Comparison of ENCODE assay signal across 13 mouse cellular contexts in genomic region chr1:21040610-21041326, GRCm38 (mm10). TPM values are rescaled to one million over a fixed set of nuclear protein-coding genes. Genes with fewer than 3 reads are reported as not detected.
DNase-seq lines count a peak whose midpoint lies in the region; ATAC-seq and TF ChIP-seq lines count a peak whose summit lies in the region.
"Had no signal": no experiment of that assay in that cellular context is flagged by ENCODE, and none has a peak within 500 bp of the region (broad histone marks: within the 10 kb centered on the region; RNA-seq: fewer than 3 reads in every experiment).

No protein-coding gene starts in this region.

- DNase-seq in embryonic facial prominence, embryonic 10.5 days (ENCODE audit: low spot score) = no peak
- DNase-seq in kidney, postnatal 14 days = no peak
- DNase-seq in embryonic facial prominence, embryonic 14.5 days (ENCODE audit: low spot score) = peak; percentile 79
- no peak for DNase-seq in right cerebral cortex, postnatal 4 days
- no peak for DNase-seq in left cerebral cortex, postnatal 25 days (ENCODE audit: low spot score in 2 of 2)
- DNase-seq: adrenal gland, postnatal 25 days; cerebellum, adult 2 months; gastrocnemius, postnatal 14 days; liver, embryonic 13.5 days; retina, postnatal 1 day had no signal

- no peak for TF ChIP-seq CTCF in small intestine, adult 2 months (IDR thresholded peaks at IDR 0.05; ENCODE audit: extremely low read depth, insufficient read length, insufficient replicate concordance, low read depth, low read length)

- no peak for TF ChIP-seq POLR2A in small intestine, adult 2 months (IDR thresholded peaks at IDR 0.05; ENCODE audit: low read depth, low read length)

- H3K9ac ChIP-seq in embryonic facial prominence, embryonic 12.5 days = no peak overlapping the region
- H3K9ac ChIP-seq in kidney, embryonic 16.5 days (replicated peaks; ENCODE audit: low read length) = no peak overlapping the region
- H3K9ac ChIP-seq in embryonic facial prominence, embryonic 14.5 days (ENCODE audit: low read depth, low read length) = no peak overlapping the region
- H3K9ac ChIP-seq: liver, embryonic 13.5 days had no signal

- H3K27me3 ChIP-seq in embryonic facial prominence, embryonic 12.5 days = no peaks in the 10 kb centered on the region
- no peaks in the 10 kb centered on the region for H3K27me3 ChIP-seq in embryonic facial prominence, embryonic 10.5 days (replicated peaks; ENCODE audit: low read depth, poor library complexity, severe bottlenecking)
- H3K27me3 ChIP-seq in kidney, embryonic 16.5 days (ENCODE audit: insufficient read depth, low read length) = no peaks in the 10 kb centered on the region
- no peaks in the 10 kb centered on the region for H3K27me3 ChIP-seq in embryonic facial prominence, embryonic 14.5 days (replicated peaks; ENCODE audit: control insufficient read depth, insufficient read depth, low read length)
- no peaks in the 10 kb centered on the region for H3K27me3 ChIP-seq in small intestine, adult 2 months (ENCODE audit: control insufficient read depth, insufficient read depth, low read length)
- H3K27me3 ChIP-seq: liver, embryonic 13.5 days had no signal

- H3K27ac ChIP-seq in embryonic facial prominence, embryonic 12.5 days = no peak overlapping the region
- no peak overlapping the region for H3K27ac ChIP-seq in embryonic facial prominence, embryonic 10.5 days (replicated peaks)
- H3K27ac ChIP-seq in kidney, embryonic 16.5 days (ENCODE audit: low read length) = no peak overlapping the region
- H3K27ac ChIP-seq in embryonic facial prominence, embryonic 14.5 days (replicated peaks; ENCODE audit: low read depth, low read length) = peak overlapping the region; percentile 70; the same call in 1 of the 2 replicates
- H3K27ac ChIP-seq in small intestine, adult 2 months (ENCODE audit: insufficient read depth, low read depth, low read length) = peak overlapping the region; percentile 8
- H3K27ac ChIP-seq: liver, embryonic 13.5 days had no signal

- H3K9me3 ChIP-seq in embryonic facial prominence, embryonic 12.5 days = no peaks in the 10 kb centered on the region
- no peaks in the 10 kb centered on the region for H3K9me3 ChIP-seq in embryonic facial prominence, embryonic 10.5 days
- H3K9me3 ChIP-seq in kidney, embryonic 16.5 days (ENCODE audit: low read length) = no peaks in the 10 kb centered on the region
- H3K9me3 ChIP-seq in embryonic facial prominence, embryonic 14.5 days (ENCODE audit: control insufficient read depth, low read length) = no peaks in the 10 kb centered on the region
- H3K9me3 ChIP-seq: liver, embryonic 13.5 days had no signal

- H3K4me1 ChIP-seq in embryonic facial prominence, embryonic 12.5 days = peaks cover 13% of the 10 kb centered on the region
- H3K4me1 ChIP-seq in embryonic facial prominence, embryonic 10.5 days = peaks cover 14% of the 10 kb centered on the region; the same call in 1 of the 2 replicates
- 0 out of 2 replicates have a peak, but pooled peaks cover 5% of the 10 kb centered on the region for H3K4me1 ChIP-seq in kidney, embryonic 16.5 days (ENCODE audit: insufficient read depth, low read length)
- H3K4me1 ChIP-seq in embryonic facial prominence, embryonic 14.5 days (ENCODE audit: control insufficient read depth, insufficient read depth, low read length) = peaks cover 16% of the 10 kb centered on the region
- H3K4me1 ChIP-seq in small intestine, adult 2 months (ENCODE audit: control insufficient read depth, insufficient read depth, insufficient read length, low read length) = no peaks in the 10 kb centered on the region; the same call in 1 of the 2 replicates

- 64% methylated on average over 7 of the region's 7 CpGs for WGBS in embryonic facial prominence, embryonic 12.5 days
- 83% methylated on average over 7 of the region's 7 CpGs for WGBS in embryonic facial prominence, embryonic 10.5 days
- 47% methylated on average over 7 of the region's 7 CpGs for WGBS in kidney, embryonic 16.5 days
- WGBS in embryonic facial prominence, embryonic 14.5 days = 48% methylated on average over 7 of the region's 7 CpGs
- 64% methylated on average over 7 of the region's 7 CpGs for WGBS in small intestine, adult 2 months

- peaks cover 4% of the 10 kb centered on the region for H3K36me3 ChIP-seq in embryonic facial prominence, embryonic 12.5 days
- peaks cover 11% of the 10 kb centered on the region for H3K36me3 ChIP-seq in embryonic facial prominence, embryonic 10.5 days (replicated peaks)
- H3K36me3 ChIP-seq in kidney, embryonic 16.5 days (ENCODE audit: insufficient read depth, low read length) = peaks cover 5% of the 10 kb centered on the region; the same call in 1 of the 2 replicates
- H3K36me3 ChIP-seq in embryonic facial prominence, embryonic 14.5 days (ENCODE audit: control insufficient read depth, insufficient read depth, low read length) = 0 out of 2 replicates have a peak, but pooled peaks cover 9% of the 10 kb centered on the region
- no peaks in the 10 kb centered on the region for H3K36me3 ChIP-seq in small intestine, adult 2 months (ENCODE audit: control insufficient read depth, insufficient read depth, low read length)
- H3K36me3 ChIP-seq: liver, embryonic 13.5 days had no signal

- no peak overlapping the region for H3K4me3 ChIP-seq in embryonic facial prominence, embryonic 12.5 days
- no peak overlapping the region for H3K4me3 ChIP-seq in embryonic facial prominence, embryonic 10.5 days
- no peak overlapping the region for H3K4me3 ChIP-seq in kidney, embryonic 16.5 days (ENCODE audit: low read length)
- H3K4me3 ChIP-seq in embryonic facial prominence, embryonic 14.5 days (ENCODE audit: low read depth, low read length) = no peak overlapping the region
- no peak overlapping the region for H3K4me3 ChIP-seq in small intestine, adult 2 months (ENCODE audit: low read depth, low read length)
- H3K4me3 ChIP-seq: liver, embryonic 13.5 days had no signal

- ATAC-seq in embryonic facial prominence, embryonic 12.5 days (ENCODE audit: insufficient number of reproducible peaks, insufficient read depth, low FRiP score, low TSS enrichment) = peak; percentile 70; the same call in 1 of the 2 replicates
- peak; percentile 35; the same call in 1 of the 2 replicates for ATAC-seq in kidney, embryonic 16.5 days (ENCODE audit: low FRiP score, low TSS enrichment)
- peak; percentile 87 for ATAC-seq in embryonic facial prominence, embryonic 14.5 days (ENCODE audit: low read depth)

- H3K4me2 ChIP-seq in embryonic facial prominence, embryonic 12.5 days (replicated peaks) = no peak overlapping the region
- no peak overlapping the region for H3K4me2 ChIP-seq in kidney, embryonic 16.5 days (replicated peaks; ENCODE audit: low read depth, low read length)
- H3K4me2 ChIP-seq in embryonic facial prominence, embryonic 14.5 days (ENCODE audit: low read depth, low read length) = no peak overlapping the region
- H3K4me2 ChIP-seq: liver, embryonic 13.5 days had no signal

- intact Hi-C loops in left cerebral cortex, postnatal 25 days (cut with DNase I) = no loop called here

RNA-seq across cellular contexts. Expression of gene Tram2, which starts 38.3 kb away (rescaled TPM):
- 8.0 TPM in 2 replicates for polyA plus RNA-seq in embryonic facial prominence, embryonic 12.5 days (2016; fragmentation: Nextera tagmentation; extraction: Ambion mirVana)
- polyA plus RNA-seq in embryonic facial prominence, embryonic 10.5 days (2016; fragmentation: Nextera tagmentation; extraction: Ambion mirVana) = 7.4 and 7.5 TPM in 2 replicates
- polyA plus RNA-seq in kidney, embryonic 16.5 days (2015; fragmentation: Nextera tagmentation; extraction: Ambion mirVana) = 8.6 and 10.2 TPM in 2 replicates
- 12.8 and 14.4 TPM in 2 replicates for polyA plus RNA-seq in embryonic facial prominence, embryonic 14.5 days (2014; fragmentation: Nextera tagmentation; extraction: Ambion mirVana)
- 2.5 and 7.9 TPM in 2 replicates for polyA plus RNA-seq in small intestine, adult 2 months (2012; rRNA removed)
- 1 to 10 TPM; 1.2 to 1.8 TPM for total RNA-seq in left cerebral cortex, postnatal 25 days (2021)

Comparison
In these comparisons a context has a peak if more than half of its experiments do, and no peak if none do; other contexts are left out.
1. H3K27ac ChIP-seq: peak in embryonic facial prominence, embryonic 14.5 days (single experiment) and small intestine, adult 2 months (single experiment); none in embryonic facial prominence, embryonic 12.5 days (single experiment), embryonic facial prominence, embryonic 10.5 days (single experiment) and kidney, embryonic 16.5 days (single experiment).
2. ATAC-seq: peak in every context shown above with its lines; median percentile 87 in embryonic facial prominence, embryonic 14.5 days; 70 in embryonic facial prominence, embryonic 12.5 days; 35 in kidney, embryonic 16.5 days.